Mouse (Mus musculus): Measurements from ENCODE around the gene Dbndd2.

Dbndd2 gene

GRCm38 (mm10) chr2:164540652-164541427 lies 54.9 kb downstream of the Dbndd2 start:
- DNase-seq (ENCODE audit: low spot score): no peak

- no peak for DNase-seq (ENCODE audit: low spot score)
These were observed 56.2 kb downstream of the Dbndd2 start for GRCm38 (mm10) chr2:164542132-164542531.

GRCm38 (mm10) chr2:164542598-164542997 lies 56.7 kb downstream of the Dbndd2 start:
- DNase-seq (ENCODE audit: low spot score): no peak
